Mouse (Mus musculus) bone marrow, adult 2 months (tissue): ENCODE measurements around the gene Hoxc5.

Source experiments
- CTCF ChIP-seq: fragments of 200-500 bp; IDR thresholded peaks from 2 replicates; pipeline ENCODE4 v1.5.1; 2011; ENCODE audit warnings: low read length, control low read depth; ENCODE audit not compliant: control insufficient read depth, insufficient read depth
- POLR2A ChIP-seq: fragments of 200-500 bp; IDR thresholded peaks from 2 replicates; pipeline ENCODE4 v1.6.1; 2011; ENCODE audit warnings: low read depth, mild to moderate bottlenecking, control low read depth, low read length, borderline replicate concordance; ENCODE audit not compliant: control insufficient read depth

- TF ChIP-seq POLR2A (no peak), CTCF (no peak)
Observed at GRCm38 (mm10) chr15:103060341-103061130, 93.3 kb downstream of the Hoxc5 start.
